Mouse (Mus musculus) telencephalon, adult 2 months (tissue): ENCODE results near the gene Cmah.

ENCODE experiments used
- DNase-seq: peaks from one replicate; pipeline ENCODE4 v3.0.0-alpha.2; 2011; ENCODE audit warnings: low read depth, low spot score

Gene Cmah

GRCm38 (mm10) chr13:24481615-24482295 is 154.6 kb downstream of the Cmah start:
- peak; percentile 49 for DNase-seq

GRCm38 (mm10) chr13:24483691-24484090 is 156.5 kb downstream of the Cmah start:
- no peak for DNase-seq

- DNase-seq: no peak
These were observed 157.6 kb downstream of the Cmah start for GRCm38 (mm10) chr13:24484811-24485210.

DNA sequence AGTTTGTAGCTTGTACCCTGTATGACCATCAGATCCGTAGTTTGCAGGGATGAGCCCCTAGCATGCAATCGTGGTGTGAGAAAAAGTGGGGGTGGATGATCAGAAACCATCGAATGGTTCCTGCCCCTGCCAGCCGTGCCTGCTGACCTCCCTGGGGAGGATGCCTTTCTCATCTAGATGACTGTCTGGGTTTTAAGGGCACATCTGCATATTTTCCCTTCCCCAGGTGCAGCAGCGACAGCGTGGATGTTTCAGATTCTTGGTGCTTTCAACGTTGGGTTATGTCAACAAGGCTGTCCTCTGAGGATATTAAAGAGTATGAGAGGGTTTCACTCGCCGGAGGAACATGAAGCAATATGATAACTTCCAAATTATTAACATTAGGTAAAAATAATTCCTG is 158.8 kb downstream of the Cmah start:
- no peak for DNase-seq

GRCm38 (mm10) chr13:24486403-24486802 is 159.2 kb downstream of the Cmah start:
- DNase-seq: no peak

GRCm38 (mm10) chr13:24487061-24487460 is 159.9 kb downstream of the Cmah start:
- DNase-seq: no peak

DNA sequence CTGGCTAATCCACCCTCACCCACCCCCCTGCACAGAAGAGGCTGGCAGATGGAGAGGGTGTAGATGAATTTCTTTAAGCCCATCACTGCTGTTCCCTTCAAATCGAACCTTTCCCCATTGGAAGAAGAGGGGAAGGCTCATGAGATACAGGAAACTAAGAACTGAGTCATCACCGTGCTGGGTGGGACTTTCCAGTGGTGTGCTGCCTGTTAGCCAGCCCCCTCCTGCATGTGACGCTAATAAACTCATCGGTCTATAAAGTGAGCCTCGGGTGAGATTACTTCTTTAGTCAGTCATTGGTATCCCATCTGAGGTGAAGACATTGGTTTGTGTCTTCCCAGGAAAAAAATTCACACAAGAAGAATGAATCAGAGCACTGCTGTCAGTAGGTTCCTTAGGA is 160.3 kb downstream of the Cmah start:
- no peak for DNase-seq

DNA sequence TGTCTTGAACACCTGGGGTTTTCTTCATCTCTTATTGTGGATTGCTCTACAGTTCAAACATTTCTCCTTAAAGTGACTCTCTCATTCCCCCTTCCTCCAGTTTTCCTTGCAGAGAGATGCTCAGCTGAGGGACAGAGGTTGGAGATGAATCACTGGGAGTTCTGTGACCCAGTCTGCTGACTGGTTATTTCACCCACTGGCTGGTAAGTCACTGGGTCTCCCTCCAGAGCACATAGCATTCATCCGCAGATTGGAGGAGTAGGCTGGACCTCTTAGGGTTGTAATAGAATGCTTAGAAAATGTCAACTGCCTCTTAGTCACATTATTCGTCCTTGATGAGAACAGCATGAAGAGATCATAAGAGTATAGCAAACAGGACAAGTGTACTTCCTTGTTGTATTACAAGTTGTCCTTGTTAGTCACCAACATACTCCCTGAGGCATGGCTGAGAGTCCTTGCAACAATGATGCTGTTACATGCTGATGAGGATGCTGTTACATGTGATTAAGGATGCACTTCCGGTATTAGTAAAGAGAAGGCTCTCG is 161.4 kb downstream of the Cmah start:
- DNase-seq: no peak

- no peak for DNase-seq
These were observed 162.3 kb downstream of the Cmah start for GRCm38 (mm10) chr13:24489515-24489914.

DNA sequence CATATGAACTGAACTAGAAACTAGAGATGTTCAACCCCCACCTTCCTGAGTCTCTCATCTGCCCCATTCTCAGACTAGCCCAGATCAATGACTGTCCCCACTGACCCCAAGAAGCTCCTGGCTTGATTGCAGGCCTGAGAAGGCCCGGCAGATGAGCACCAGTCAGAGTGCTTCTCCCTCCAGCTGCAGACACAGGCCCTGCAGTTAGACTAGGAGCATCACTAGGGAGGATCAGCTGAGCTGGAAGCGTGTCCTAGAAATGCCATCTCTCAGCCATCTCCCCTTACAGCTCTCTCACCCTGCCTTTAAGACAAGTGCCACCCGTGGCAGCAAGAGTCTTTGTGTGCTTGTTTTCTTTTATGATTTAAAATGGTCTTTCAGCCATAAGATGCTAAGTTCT is 162.8 kb downstream of the Cmah start:
- DNase-seq: no peak

DNA sequence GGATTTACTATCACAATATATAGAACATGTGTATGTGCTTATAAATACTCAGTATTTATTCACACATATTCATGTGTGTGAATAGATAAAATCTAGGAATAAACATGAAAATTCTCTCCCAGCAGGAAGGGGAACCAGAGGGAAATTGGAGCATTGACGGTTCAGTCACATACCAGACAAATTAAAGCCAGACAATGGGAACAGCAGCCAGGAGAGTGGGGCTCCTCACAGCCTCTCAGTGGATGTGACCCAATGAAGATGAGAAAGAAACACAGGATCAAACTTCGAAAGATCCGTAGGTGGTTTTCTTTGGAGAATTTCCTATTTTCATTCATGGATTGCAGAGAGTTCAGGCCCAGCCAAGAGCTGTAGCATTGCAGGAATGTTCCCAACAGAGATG is 163.9 kb downstream of the Cmah start:
- DNase-seq: no peak

DNA sequence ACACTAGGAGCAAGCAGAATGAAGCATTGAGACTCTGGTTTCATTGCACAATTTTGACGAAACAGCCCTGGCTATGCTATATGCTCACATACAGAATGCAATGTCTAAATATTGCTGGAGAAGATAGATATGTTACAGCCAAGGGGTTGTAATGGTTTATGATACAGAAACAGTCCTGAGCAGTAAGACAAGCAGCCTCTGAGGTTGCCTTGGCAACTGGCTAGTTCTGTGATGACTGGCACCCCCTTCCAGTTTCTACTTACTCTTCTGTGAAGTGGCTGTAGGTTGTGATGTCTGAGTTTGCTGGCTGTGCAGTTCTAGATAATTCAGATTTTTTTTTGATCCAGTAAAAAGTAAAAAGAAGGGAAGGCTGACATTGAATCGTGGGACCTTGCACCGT is 166.6 kb downstream of the Cmah start:
- peak; percentile 19 for DNase-seq

- DNase-seq: no peak
These were observed 169.1 kb downstream of the Cmah start for GRCm38 (mm10) chr13:24496353-24496752.

DNA sequence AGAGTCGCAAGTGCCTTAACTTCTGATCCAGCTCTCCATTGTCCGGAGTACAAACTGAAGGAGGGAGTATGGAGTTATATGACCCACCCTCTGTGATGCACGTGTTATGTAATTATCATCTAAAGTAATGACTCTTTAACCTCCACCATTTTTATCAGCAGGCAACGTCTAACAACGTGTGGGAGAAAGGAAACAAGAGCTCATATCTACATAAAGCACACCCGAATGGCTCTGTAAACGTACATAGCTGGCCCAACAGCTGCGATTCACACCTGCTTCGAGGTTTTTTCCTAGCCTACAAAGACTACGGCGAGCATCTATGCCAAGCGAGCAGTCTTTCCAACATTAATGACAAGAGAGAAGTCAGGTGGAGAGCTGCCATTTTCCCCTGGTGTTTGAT is 169.8 kb downstream of the Cmah start:
- DNase-seq: no peak

- DNase-seq: no peak
These were observed 171.1 kb downstream of the Cmah start for GRCm38 (mm10) chr13:24498342-24498741.

- no peak for DNase-seq
These were observed 172.3 kb downstream of the Cmah start for GRCm38 (mm10) chr13:24499505-24499904.

GRCm38 (mm10) chr13:24501179-24501905 is 174.1 kb downstream of the Cmah start:
- no peak for DNase-seq

DNA sequence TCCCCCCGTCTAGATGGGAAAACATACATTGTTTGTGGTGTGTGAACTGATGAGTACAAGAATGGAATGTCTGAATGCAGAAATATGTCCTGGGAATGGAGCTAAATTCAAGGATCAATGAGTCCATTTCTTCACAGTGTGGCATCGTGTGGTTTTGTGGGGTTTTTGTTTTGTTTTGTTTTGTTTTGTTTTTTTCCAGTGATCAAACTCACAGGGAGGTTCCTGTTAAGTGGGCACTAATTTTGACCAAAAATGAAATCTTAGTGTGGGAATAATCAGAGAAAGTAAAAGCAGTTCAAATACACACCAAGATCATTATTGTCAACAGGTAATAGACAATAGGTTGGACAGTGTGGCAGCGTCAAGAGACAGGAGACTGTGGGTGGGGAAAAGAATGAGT is 174.7 kb downstream of the Cmah start:
- DNase-seq: no peak

DNA sequence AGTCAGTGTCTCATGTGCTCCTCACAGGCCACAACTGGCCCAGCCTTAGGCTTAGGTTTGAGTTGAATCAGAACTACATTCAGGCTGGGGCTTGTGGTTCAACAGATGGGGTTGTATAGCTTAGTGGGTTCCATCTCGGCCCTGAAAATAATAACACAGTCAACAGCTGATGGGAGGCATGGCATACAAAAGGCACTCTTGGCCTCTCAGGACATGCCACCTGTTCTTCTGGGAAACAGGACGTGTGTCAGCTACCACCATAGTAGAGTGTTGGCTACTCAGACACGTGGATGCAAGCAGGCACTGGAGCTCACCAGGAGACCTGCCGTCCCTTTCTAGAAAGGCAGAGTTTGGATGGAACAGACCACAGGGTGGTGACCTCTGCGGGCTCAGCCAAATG is 178.6 kb downstream of the Cmah start:
- no peak for DNase-seq

GRCm38 (mm10) chr13:24507156-24507555 is 180.0 kb downstream of the Cmah start:
- DNase-seq: no peak

GRCm38 (mm10) chr13:24508917-24509316 is 181.7 kb downstream of the Cmah start:
- DNase-seq: no peak

DNA sequence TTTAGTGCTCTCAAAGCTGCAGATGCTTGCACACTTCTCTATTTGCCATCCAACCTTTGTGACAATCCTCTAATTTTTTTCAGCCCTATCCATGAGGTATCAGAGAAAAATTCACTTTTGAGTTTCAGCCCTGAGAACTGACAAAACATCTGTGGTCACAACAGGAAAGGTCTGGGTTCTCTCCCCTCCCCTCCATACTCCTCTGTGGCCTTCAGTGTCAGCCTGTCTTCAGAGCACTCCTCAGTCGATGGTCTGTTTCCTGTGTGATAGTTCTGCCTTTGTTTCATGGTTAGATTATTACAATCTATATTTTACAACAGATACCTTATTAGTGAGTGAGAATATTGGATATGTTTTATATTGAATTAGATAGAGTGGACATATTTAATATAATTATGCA is 184.2 kb downstream of the Cmah start:
- DNase-seq: no peak

GRCm38 (mm10) chr13:24511932-24512520 is 184.8 kb downstream of the Cmah start:
- no peak for DNase-seq
